19 mouse cellular contexts compared by ENCODE assay signal in genomic region chrX:101156369-101156768, GRCm38 (mm10).
"Had no signal": no experiment of that assay in that cellular context is flagged by ENCODE, and none has a peak within 500 bp of the region (broad histone marks: within the 10 kb centered on the region; RNA-seq: fewer than 3 reads in every experiment).

No protein-coding gene starts in this region.

- DNase-seq: kidney, adult 11 months; kidney, adult 8-10 months; kidney, postnatal 10 days; kidney, postnatal 36 days; liver; lung, adult 18-20 months; lung, postnatal 10 days; lung, postnatal 36 days; right cerebral cortex, postnatal 25 days; spleen, adult 18-20 months; thymus, postnatal 25 days had no signal

- H3K9ac ChIP-seq: kidney, embryonic 15.5 days; limb, embryonic 12.5 days; liver, embryonic 12.5 days; liver, embryonic 15.5 days; lung, embryonic 15.5 days; stomach, embryonic 15.5 days had no signal

- H3K27ac ChIP-seq: kidney, embryonic 15.5 days; limb, embryonic 12.5 days; liver, embryonic 12.5 days; liver, embryonic 15.5 days; lung, embryonic 15.5 days; stomach, embryonic 15.5 days had no signal

- H3K9me3 ChIP-seq: kidney, embryonic 15.5 days; limb, embryonic 12.5 days; liver, embryonic 12.5 days; liver, embryonic 15.5 days; lung, embryonic 15.5 days; stomach, embryonic 15.5 days had no signal

- H3K36me3 ChIP-seq: kidney, embryonic 15.5 days; limb, embryonic 12.5 days; liver, embryonic 12.5 days; liver, embryonic 15.5 days; lung, embryonic 15.5 days; stomach, embryonic 15.5 days had no signal

- H3K27me3 ChIP-seq: liver, embryonic 12.5 days; liver, embryonic 15.5 days; lung, embryonic 15.5 days; stomach, embryonic 15.5 days had no signal

- H3K4me2 ChIP-seq: kidney, embryonic 15.5 days; limb, embryonic 12.5 days; liver, embryonic 12.5 days; liver, embryonic 15.5 days; lung, embryonic 15.5 days; midbrain, embryonic 11.5 days; stomach, embryonic 15.5 days had no signal

- H3K4me1 ChIP-seq: kidney, embryonic 15.5 days; limb, embryonic 12.5 days; liver, embryonic 12.5 days; liver, embryonic 15.5 days; lung, embryonic 15.5 days; stomach, embryonic 15.5 days had no signal

- H3K4me3 ChIP-seq: kidney, embryonic 15.5 days; limb, embryonic 12.5 days; liver, embryonic 12.5 days; liver, embryonic 15.5 days; lung, embryonic 15.5 days; stomach, embryonic 15.5 days had no signal

- ATAC-seq: liver, embryonic 12.5 days; midbrain, embryonic 16.5 days had no signal
